Mouse (Mus musculus) embryonic fibroblast, embryonic 13.5 days (primary cell): ENCODE results near the gene Gm20388.

Experiments used
- CTCF ChIP-seq: IDR thresholded peaks from 2 replicates; pipeline ENCODE4 v1.5.1; 2011; ENCODE audit warnings: mild to moderate bottlenecking, control low read depth, low read length, moderate library complexity, borderline replicate concordance; ENCODE audit not compliant: insufficient read depth
- POLR2A ChIP-seq: IDR thresholded peaks from 2 replicates; pipeline ENCODE4 v1.6.1; 2011; ENCODE audit warnings: low read depth, mild to moderate bottlenecking, control low read depth, low read length, moderate library complexity

DNA sequence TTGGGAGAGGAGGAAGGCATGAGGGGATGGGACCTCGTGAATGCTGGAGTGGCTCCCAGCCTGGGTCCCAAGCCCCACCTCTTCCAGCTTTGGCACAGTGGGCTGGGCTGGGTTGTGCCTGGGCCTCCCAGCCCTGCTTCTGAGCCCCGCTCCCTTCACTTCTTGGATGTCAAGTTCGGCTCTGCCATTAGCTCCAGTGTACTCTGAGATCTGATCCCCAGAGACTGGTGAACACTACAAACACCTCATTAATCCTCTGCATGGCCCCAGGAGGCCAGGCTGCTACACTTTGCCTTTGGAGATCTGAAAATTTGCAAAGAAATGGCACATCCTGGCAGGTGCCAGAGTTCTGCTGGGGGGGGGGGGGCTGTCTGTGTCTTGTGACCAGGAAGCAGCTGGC, 1858.5 kb downstream of the Gm20388 start:
- no peak for TF ChIP-seq CTCF
- TF ChIP-seq POLR2A: no peak
